Mouse (Mus musculus) retina, embryonic 14.5 days (tissue): Measurements from ENCODE around the gene Vps41.

ENCODE experiments used
- DNase-seq: peaks from one replicate; pipeline ENCODE4 v3.0.0-alpha.2; 2015; ENCODE audit warnings: low spot score

Gene Vps41

GRCm38 (mm10) chr13:18868825-18869224, 151.7 kb downstream of the Vps41 start:
- DNase-seq, result no peak

GRCm38 (mm10) chr13:18875321-18875720, 158.2 kb downstream of the Vps41 start:
- no peak for DNase-seq

DNA sequence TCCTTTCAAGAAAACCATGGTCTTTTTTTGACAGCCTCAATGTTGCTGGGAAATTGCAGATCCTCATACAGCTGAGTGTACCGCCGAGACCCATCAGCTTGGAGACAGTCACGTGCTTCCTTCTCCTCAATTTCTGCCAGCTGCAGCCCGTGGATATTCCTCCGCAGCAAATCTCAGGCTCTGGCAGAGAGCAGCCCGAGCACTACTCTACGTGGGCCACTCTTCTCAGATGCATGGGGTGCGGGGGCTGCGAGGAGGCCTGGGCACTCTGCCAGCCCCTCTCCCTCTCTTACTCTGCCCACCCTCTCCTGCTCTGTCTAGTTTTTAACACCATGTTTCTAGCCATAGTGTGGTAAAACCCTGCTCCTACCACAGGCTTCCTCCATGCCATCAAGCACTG, 175.8 kb downstream of the Vps41 start:
- no peak for DNase-seq

DNA sequence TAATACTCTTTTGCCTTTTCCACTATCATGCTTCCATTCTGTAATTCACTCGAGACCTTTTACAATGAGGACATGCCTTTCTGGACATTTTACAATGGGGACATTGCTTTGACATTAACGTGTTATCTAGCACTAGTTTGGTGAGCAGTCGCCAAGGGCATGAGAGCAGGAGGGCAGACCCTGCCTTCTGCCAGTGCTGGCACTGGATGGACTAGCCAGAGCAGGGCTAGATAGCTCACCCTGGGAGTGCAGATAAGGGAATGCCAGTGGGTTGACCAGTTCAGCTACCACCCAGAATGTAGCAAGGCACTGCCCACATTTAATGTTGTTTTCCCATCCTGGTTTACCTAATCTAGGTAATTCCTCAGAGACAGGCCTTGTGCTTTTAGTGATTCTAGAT, 179.7 kb downstream of the Vps41 start:
- DNase-seq, result no peak

DNA sequence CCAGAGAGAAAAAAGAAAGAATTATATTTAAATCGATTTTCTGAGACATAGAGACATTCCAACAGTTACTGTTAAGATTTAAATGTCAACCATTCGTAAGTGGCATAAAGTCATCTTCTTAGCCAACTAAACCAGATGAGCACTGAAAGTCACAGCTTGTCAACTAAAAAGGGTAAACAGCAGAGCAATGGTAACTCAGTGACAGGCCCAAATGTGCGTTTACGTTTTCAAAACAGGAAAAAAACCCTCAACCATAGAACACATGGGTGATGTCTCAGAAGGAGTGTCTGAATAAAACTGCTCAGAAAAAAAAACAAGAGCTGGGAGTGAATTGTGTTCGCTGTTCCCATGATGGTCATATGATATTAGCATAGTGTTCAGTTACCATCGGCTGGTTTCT, 186.5 kb downstream of the Vps41 start:
- no peak for DNase-seq

- no peak for DNase-seq
Measured at GRCm38 (mm10) chr13:18914774-18915173, 197.7 kb downstream of the Vps41 start.
